Mouse (Mus musculus): Measurements from ENCODE around the gene Krtap3-3. TPM values are rescaled to one million over a fixed set of nuclear protein-coding genes. Genes with fewer than 3 reads are reported as not detected.
"Not testable (repeated sequence)": the region's sequence is repeated elsewhere in the genome, so short reads cannot be mapped to it uniquely, and the experiment has no call there.

The Krtap3-3 gene
- total RNA-seq (2014; rRNA removed) (not detected in 2 replicates), polyA plus RNA-seq (2015; fragmentation: Nextera tagmentation; extraction: Ambion mirVana) (not detected in 2 replicates)

DNA sequence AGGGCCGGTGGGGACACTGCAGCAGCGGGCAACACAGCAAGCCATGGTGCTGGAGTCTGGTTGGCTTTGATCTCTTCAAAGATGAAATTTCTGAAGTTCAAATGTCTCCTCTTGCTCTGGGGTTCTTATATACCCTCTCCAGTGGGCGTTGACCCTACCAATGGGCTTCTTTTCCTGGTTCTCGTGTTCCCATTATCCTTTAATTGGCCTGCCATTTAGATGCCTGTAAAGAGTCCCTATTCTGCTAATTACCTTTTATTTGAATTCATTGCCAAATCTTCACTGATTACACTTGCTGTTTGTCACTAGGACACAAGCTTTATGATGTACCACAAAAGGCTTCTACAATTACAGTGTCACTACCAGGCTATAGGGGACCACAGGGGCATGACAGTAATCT, at the start of gene Krtap3-3:
Gene Krtap3-3, minus strand, starts transcription at position 101 of the 400 bp plus-strand sequence.
- no peaks in the 10 kb centered on the region for H3K36me3 ChIP-seq (ENCODE audit: insufficient read depth, low read length)
- no peaks in the 10 kb centered on the region for H3K9me3 ChIP-seq (ENCODE audit: low read length)
- H3K27ac ChIP-seq (ENCODE audit: low read depth, low read length) = no peak within 1 kb of the TSS
- no peak within 1 kb of the TSS for H3K4me2 ChIP-seq (ENCODE audit: low read depth, low read length, poor library complexity, severe bottlenecking)
- no peaks in the 10 kb centered on the region for H3K4me1 ChIP-seq (ENCODE audit: insufficient read depth, low read length)
- no peaks in the 10 kb centered on the region for H3K27me3 ChIP-seq (ENCODE audit: insufficient read depth, low read length)
- H3K9ac ChIP-seq (replicated peaks; ENCODE audit: low read length, poor library complexity, severe bottlenecking) = no peak within 1 kb of the TSS
- WGBS = 82% methylated on average over 3 of the region's 4 CpGs
- no peak for TF ChIP-seq CTCF (IDR thresholded peaks at IDR 0.05)
- no peak for ATAC-seq (ENCODE audit: low FRiP score)
- H3K4me3 ChIP-seq (ENCODE audit: low read depth, low read length) = no peak within 1 kb of the TSS
- no peak for DNase-seq (ENCODE audit: low spot score)

DNA sequence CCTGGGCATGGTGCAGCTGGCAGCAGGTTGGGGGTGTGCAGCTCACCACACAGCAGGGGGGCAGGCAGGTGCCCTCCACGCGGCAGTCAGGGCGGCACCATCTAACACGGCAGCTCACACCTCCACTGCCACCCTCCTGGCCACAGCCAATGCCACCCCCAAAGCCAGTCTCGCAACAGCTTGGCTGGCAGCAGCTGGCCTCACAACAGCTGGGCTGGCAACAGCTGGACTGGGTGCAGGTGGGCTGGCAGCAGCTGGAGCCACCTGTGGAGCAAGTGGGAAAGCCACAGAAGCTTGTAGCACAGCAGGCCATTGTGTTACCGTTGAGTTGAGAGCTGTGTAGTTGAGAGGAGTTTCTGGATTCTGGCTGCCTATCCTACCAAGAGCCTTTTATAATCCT, 47.1 kb upstream of the Krtap3-3 start, which contains the start of gene Krtap9-3:
Gene Krtap9-3, minus strand, starts transcription at position 364 of the 400 bp plus-strand sequence.
- not testable (repeated sequence) for H3K27me3 ChIP-seq (ENCODE audit: insufficient read depth, low read length); H3K4me1 ChIP-seq (ENCODE audit: insufficient read depth, low read length); DNase-seq (ENCODE audit: low spot score); ATAC-seq (ENCODE audit: low FRiP score); H3K9ac ChIP-seq (replicated peaks; ENCODE audit: low read length, poor library complexity, severe bottlenecking); H3K4me2 ChIP-seq (ENCODE audit: low read depth, low read length, poor library complexity, severe bottlenecking); H3K36me3 ChIP-seq (ENCODE audit: insufficient read depth, low read length); H3K27ac ChIP-seq (ENCODE audit: low read depth, low read length); H3K4me3 ChIP-seq (ENCODE audit: low read depth, low read length); H3K9me3 ChIP-seq (ENCODE audit: low read length)
- 86% methylated on average over 6 of the region's 6 CpGs for WGBS

DNA sequence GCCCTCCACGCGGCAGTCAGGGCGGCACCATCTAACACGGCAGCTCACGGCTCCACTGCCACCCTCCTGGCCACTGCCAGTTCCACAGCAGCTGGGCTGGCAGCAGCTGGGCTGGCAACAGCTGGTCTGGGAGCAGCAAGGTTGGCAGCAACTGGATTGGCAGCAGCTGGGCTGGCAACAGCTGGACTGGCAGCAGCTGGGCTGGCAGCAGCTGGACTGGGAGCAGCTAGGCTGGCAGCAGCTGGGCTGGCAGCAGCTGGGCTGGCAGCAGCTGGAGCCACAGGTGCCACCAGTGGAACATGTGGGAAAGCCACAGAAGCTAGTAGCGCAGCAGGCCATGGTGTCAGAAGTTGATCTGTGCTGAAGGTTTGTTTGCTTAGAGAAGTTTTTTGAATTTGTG, 40.3 kb upstream of the Krtap3-3 start, which contains the start of gene Krtap1-3:
Gene Krtap1-3, minus strand, starts transcription at position 359 of the 400 bp plus-strand sequence.
- no peak for ATAC-seq (ENCODE audit: low FRiP score)
- Histone ChIP-seq H3K27ac (ENCODE audit: low read depth, low read length) (no peak within 1 kb of the TSS), H3K9me3 (ENCODE audit: low read length) (no peaks in the 10 kb centered on the region), H3K36me3 (ENCODE audit: insufficient read depth, low read length) (no peaks in the 10 kb centered on the region), H3K4me2 (ENCODE audit: low read depth, low read length, poor library complexity, severe bottlenecking) (no peak within 1 kb of the TSS), H3K4me1 (ENCODE audit: insufficient read depth, low read length) (no peaks in the 10 kb centered on the region), H3K4me3 (ENCODE audit: low read depth, low read length) (no peak within 1 kb of the TSS), H3K9ac (replicated peaks; ENCODE audit: low read length, poor library complexity, severe bottlenecking) (no peak within 1 kb of the TSS), H3K27me3 (ENCODE audit: insufficient read depth, low read length) (no peaks in the 10 kb centered on the region)
- no peak for TF ChIP-seq CTCF (IDR thresholded peaks at IDR 0.05)
- WGBS = 88% methylated on average over 6 of the region's 6 CpGs
- DNase-seq (ENCODE audit: low spot score) = no peak

DNA sequence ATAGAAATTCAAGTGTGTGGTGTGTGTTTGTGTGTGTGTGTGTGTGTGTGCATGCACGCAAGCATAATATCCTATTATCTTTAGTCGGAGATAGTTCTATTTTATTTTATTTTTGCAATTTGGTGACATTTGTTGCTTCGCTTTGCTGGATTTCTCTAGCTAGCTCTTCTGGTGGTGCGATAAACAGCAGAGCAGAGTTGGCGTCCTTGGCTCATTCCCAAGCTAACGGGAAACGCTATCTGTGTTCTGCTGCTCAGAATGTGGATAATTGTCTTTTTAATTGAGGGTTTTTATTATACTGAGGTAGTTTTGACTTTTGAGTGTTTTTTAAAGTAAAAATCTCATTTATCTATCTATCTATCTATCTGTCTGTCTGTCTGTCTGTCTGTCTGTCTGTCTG, 34.4 kb upstream of the Krtap3-3 start:
- WGBS = 89% methylated on average over 7 of the region's 7 CpGs
- Histone ChIP-seq H3K9ac (replicated peaks; ENCODE audit: low read length, poor library complexity, severe bottlenecking) (no peak overlapping the region), H3K4me1 (ENCODE audit: insufficient read depth, low read length) (no peaks in the 10 kb centered on the region), H3K4me3 (ENCODE audit: low read depth, low read length) (no peak overlapping the region), H3K36me3 (ENCODE audit: insufficient read depth, low read length) (no peaks in the 10 kb centered on the region), H3K27ac (ENCODE audit: low read depth, low read length) (no peak overlapping the region), H3K4me2 (ENCODE audit: low read depth, low read length, poor library complexity, severe bottlenecking) (no peak overlapping the region), H3K9me3 (ENCODE audit: low read length) (no peaks in the 10 kb centered on the region), H3K27me3 (ENCODE audit: insufficient read depth, low read length) (no peaks in the 10 kb centered on the region)
- TF ChIP-seq CTCF (IDR thresholded peaks at IDR 0.05) = no peak
- no peak for ATAC-seq (ENCODE audit: low FRiP score)
- no peak for DNase-seq (ENCODE audit: low spot score)

DNA sequence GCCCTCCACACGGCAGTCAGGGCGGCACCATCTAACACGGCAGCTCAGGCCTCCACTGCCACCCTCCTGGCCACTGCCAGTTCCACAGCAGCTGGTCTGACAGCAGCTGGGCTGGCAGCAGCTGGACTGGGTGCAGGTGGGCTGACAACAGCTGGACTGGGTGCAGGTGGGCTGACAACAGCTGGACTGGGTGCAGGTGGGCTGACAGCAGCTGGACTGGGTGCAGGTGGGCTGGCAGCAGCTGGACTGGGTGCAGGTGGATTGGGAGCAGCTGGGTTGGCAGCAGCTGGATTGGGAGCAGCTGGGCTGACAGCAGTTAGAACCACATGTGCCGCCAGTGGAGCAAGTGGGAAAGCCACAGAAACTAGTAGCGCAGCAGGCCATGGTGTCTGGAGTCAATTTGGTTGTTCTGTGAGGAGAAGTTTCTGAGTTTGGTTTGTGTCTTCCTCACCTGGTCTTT, 32.6 kb upstream of the Krtap3-3 start, which contains the start of gene Krtap1-4:
Gene Krtap1-4, minus strand, starts transcription at position 410 of the 460 bp plus-strand sequence.
- Histone ChIP-seq H3K4me2 (ENCODE audit: low read depth, low read length, poor library complexity, severe bottlenecking) (no peak within 1 kb of the TSS), H3K4me1 (ENCODE audit: insufficient read depth, low read length) (no peaks in the 10 kb centered on the region), H3K27ac (ENCODE audit: low read depth, low read length) (no peak within 1 kb of the TSS), H3K9ac (replicated peaks; ENCODE audit: low read length, poor library complexity, severe bottlenecking) (no peak within 1 kb of the TSS), H3K36me3 (ENCODE audit: insufficient read depth, low read length) (no peaks in the 10 kb centered on the region), H3K27me3 (ENCODE audit: insufficient read depth, low read length) (no peaks in the 10 kb centered on the region), H3K4me3 (ENCODE audit: low read depth, low read length) (no peak within 1 kb of the TSS), H3K9me3 (ENCODE audit: low read length) (no peaks in the 10 kb centered on the region)
- TF ChIP-seq CTCF (IDR thresholded peaks at IDR 0.05) = no peak
- DNase-seq (ENCODE audit: low spot score) = no peak
- no peak for ATAC-seq (ENCODE audit: low FRiP score)
- WGBS = 84% methylated on average over 5 of the region's 5 CpGs

DNA sequence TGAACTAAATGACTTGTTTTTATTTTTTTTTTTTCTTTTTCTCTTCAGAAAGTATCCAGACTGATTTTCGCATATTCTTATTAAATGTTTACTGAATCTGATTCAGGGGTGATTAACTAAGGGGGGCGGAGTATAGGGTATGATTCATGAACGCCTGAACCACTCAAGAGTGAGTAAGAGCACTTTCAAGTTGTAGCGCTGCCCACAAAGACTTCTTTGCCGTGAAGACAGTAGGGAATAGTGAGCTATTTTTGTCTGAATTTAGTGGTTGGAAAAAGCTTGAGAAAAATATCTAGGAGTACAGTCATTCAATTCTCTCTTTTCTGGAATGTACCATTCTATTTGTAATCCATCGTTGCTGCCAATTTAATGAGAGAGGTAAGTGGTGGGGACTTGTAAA, 30.9 kb upstream of the Krtap3-3 start:
- DNase-seq (ENCODE audit: low spot score) (no peak), ATAC-seq (ENCODE audit: low FRiP score) (no peak)
- no peak overlapping the region for H3K4me3 ChIP-seq (ENCODE audit: low read depth, low read length)
- H3K4me2 ChIP-seq (ENCODE audit: low read depth, low read length, poor library complexity, severe bottlenecking) = no peak overlapping the region
- no peak overlapping the region for H3K9ac ChIP-seq (replicated peaks; ENCODE audit: low read length, poor library complexity, severe bottlenecking)
- H3K36me3 ChIP-seq (ENCODE audit: insufficient read depth, low read length) = no peaks in the 10 kb centered on the region
- TF ChIP-seq CTCF (IDR thresholded peaks at IDR 0.05) = no peak
- no peaks in the 10 kb centered on the region for H3K4me1 ChIP-seq (ENCODE audit: insufficient read depth, low read length)
- WGBS = 84% methylated on average over 6 of the region's 6 CpGs
- no peaks in the 10 kb centered on the region for H3K27me3 ChIP-seq (ENCODE audit: insufficient read depth, low read length)
- no peak overlapping the region for H3K27ac ChIP-seq (ENCODE audit: low read depth, low read length)
- no peaks in the 10 kb centered on the region for H3K9me3 ChIP-seq (ENCODE audit: low read length)

Measured in midbrain, postnatal 0 days (tissue).